Mouse (Mus musculus): ENCODE measurements around the gene Rassf1.

- TF ChIP-seq GATA1 (IDR thresholded peaks at IDR 0.05; ENCODE audit: borderline replicate concordance, low read length) (no peak), FLI1 (IDR thresholded peaks at IDR 0.05; ENCODE audit: low read length) (no peak)
These were observed 568 bp downstream of the Rassf1 start for GRCm38 (mm10) chr9:107551890-107552355.

Data from megakaryocyte, embryonic 14.5 days (primary cell).